Mouse (Mus musculus): Measurements from ENCODE around the gene Tpst2.

GRCm38 (mm10) chr5:112243041-112243440 is 33.5 kb upstream of the Tpst2 start:
- TF ChIP-seq CTCF (IDR thresholded peaks at IDR 0.05; ENCODE audit: low read depth) (no peak), EP300 (IDR thresholded peaks at IDR 0.05; ENCODE audit: low read depth) (no peak)

Measured in liver, postnatal 0 days (tissue).